Mouse (Mus musculus) inflammation-experienced regulatory T-cells, adult 6 months (primary cell): ENCODE data around the gene Phb. TPM values are rescaled to one million over a fixed set of nuclear protein-coding genes. Genes with fewer than 3 reads are reported as not detected.

Experiments
- ATAC-seq: one replicate; pipeline ENCODE4 v1.8.0; 2017
- polyA plus RNA-seq, 3 experiments: library from polyadenylated mRNA; unstranded; fragments of 100-300 nt; shearing (Covaris generic); gene quantifications; one replicate each; pipeline ENCODE4 v1.2.1; 2017

Phb gene
- polyA plus RNA-seq, 3 experiments from 2014 or later = 114 to 161 (median 126) TPM

DNA sequence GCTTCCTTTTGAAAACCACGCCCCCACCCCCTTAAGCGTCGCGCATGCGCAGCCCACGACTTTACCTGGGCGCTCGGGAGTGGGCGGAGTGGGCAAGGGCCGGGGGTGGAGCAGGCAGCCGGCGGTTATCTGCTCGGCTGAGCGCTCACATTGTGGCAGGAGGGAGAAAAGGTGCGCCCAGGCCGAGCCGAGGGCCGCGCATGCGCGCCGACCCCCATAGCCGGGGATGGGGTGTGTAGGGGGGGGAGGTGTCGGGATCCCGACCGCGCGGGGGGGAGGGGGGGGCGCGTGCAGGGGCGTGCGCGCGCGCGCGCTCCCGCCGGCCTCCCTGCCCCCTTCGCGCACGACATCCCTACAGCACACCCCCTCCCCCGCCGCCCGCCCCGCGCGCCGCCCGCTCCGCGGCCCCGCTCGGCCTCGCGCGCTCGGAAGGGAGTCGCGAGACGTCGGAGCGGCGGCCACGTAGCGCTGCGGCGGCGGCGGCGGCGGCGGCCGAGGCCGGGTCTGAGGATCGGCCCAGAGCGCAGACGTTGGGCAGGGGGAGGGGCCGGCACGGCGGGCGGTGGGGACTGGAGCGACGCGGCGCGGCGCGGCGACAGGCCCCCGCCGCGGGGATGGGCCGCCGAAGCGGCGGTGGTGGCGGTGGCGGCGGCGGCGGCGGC, 45.9 kb downstream of the Phb start, which contains the start of gene Zfp652:
Zfp652 (plus strand) TSS at position 111 of the 662 bp plus-strand sequence.
- peak; percentile 72 for ATAC-seq

DNA sequence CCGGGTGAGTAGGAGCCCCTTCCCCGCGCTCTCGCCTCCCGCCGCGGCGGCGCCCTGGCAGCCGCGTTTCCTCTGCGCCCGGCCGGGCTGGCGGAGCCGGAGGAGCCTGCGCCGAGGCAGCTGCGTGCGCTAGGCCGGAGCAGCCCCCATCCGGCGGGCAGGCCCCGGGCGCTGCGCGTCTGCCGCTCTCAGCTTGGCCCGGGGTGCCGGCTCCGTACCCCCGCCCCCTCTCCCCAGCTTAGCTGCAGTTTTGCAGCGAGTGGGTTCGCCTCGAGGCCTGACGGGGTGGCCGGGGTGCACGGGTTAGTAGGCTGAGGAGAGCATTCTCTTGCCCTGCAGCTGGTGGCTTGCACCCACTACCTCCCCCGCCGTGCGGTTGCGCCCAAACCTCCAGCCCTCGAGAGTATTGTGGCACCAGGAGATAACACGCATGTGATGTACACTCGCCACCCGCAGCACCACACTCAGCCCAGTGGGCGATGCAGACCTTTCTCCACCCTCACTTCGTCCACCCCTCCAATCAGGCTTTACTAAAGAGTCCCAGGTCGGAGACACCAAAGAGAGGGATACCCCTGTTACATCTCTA, 46.6 kb downstream of the Phb start:
- peak; percentile 23 for ATAC-seq

DNA sequence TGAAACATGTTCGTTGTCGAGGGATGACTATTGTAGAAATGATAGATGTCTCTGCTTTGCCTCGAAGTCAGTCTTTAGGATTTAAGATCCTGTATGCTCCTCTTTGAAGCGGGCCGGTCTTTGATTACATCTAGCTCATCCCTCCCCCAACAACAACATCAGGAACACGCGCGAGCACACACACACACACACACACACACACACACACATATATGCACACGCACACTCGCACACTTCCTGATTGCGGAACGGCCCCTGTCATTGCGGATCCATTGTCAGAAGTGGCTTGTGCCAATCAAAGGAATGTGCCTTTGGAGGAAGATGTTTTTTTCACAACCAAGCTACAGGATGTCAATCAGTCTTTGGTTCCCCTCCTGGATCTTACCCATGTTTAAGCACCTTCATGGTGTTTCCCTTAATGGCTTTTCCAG, 47.1 kb downstream of the Phb start:
- peak; percentile 19 for ATAC-seq

DNA sequence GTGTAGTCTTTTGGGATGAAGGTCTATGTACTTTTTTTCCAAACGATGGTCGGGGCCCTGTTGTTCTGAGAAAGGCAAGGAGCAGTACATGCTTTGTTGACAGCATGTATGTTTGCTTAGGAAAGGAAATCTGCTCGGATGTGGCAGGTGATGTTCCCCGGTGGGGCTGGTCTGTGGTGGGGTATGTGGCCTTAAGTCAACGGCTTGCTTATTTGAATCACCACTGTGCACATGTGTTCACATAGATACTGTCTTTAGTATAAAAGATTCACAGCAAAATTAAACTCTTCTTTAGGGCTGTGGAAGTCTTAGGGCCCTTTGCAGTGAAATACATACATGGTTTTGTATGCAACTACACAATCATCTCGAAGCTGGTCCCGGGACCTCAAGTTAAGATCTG, 47.7 kb downstream of the Phb start:
- ATAC-seq = no peak

DNA sequence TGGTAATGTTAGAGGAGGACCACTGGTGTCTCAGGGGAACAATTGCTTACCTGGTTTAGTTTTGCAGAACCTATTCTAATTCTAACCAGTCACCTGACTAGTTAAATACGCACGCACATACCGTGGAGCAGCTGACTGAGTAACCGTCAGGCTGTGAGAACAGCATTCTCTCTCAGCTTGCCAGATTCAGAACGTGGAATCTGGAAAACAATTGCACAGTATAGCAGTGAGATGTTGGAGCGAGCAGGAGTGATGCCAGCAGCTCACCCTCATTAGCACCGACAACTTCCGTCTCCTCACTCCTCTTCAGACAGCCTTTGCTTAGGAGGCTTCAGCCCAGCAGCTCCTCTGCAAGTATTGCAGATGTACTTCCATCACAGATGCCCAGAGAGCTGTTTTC, 49.4 kb downstream of the Phb start:
- no peak for ATAC-seq

GRCm38 (mm10) chr11:95719356-95719755, 52.6 kb downstream of the Phb start:
- no peak for ATAC-seq

DNA sequence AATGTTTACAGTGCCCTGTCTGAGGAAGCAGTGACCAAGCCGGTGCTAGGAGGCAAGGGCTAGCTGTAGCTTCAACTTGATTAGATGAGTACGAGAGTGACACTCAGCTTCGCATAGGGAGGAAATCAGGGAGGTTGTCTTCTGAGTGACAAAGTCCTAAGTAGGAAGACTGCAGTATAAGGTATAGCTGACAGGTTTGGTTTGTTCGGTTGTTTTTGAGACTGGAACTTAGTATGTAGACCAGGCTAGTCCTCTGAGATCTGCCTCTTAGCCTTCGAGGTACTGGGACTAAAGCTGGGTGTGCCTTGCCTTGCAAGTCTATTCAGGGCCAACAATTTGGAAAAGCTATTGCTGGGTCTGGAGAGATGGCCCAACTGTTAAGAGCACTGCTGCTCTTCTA, 56.5 kb downstream of the Phb start, which contains the start of gene B130006D01Rik:
B130006D01Rik (plus strand) TSS at position 301 of the 400 bp plus-strand sequence.
- no peak for ATAC-seq

- no peak for ATAC-seq
Observed at GRCm38 (mm10) chr11:95724466-95724865, 57.7 kb downstream of the Phb start.

DNA sequence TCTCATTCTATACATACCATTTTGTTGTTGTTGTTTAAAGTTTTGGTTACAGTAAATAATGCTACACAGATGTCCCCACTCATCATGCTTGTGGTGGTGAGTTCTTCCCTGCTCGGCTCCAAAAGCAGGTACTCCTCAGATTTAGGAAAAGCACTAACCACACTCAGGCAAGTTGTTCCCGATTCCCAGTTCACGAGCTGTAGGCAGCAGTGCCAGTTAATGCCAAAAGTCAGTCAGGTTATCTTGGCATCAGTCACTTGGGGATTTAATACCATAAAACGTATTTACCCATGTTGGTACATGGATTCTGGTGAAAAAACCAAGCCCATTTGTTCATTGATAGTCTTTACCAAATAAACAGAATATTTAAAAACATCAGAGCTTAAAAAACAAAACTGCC, 59.4 kb downstream of the Phb start:
- no peak for ATAC-seq

DNA sequence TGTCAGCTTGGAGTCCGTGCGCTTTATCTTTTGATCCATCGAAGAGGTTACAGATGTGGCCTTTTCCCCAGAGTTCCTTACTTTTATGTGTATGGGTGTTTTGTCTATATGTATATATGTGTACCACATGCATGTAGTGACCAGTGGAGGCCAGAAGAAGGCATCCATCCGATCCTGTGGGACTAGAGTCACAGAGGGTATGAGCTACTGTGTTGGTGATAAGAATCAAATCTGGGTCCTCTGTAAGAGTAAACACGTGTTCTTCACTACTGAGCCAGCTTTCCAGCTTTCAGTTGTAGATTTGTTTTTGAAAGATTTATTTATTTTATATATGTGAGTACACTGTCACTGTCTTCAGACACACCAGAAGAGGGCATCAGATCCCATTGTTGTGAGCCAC, 61.2 kb downstream of the Phb start:
- ATAC-seq = no peak

- ATAC-seq = peak; percentile 80
Observed at GRCm38 (mm10) chr11:95728916-95729907, 62.5 kb downstream of the Phb start.

Other genes with a start within 250 kb of the Phb start
- gene Nxph3, start 152.4 kb upstream of the Phb start, polyA plus RNA-seq = not detected
- not detected for gene Ngfr, start 79.2 kb upstream of the Phb start, polyA plus RNA-seq
- gene Zfp652, start 45.7 kb downstream of the Phb start, polyA plus RNA-seq = 10 to 100 TPM in 2 of 3 experiments, 1 to 10 TPM in 1; 5.3 to 13.4 (median 11.7) TPM
- 1 to 10 TPM; 2.7 to 6.6 (median 6.6) TPM for gene B130006D01Rik, start 56.6 kb downstream of the Phb start, polyA plus RNA-seq
- gene Phospho1, start 157.5 kb downstream of the Phb start, polyA plus RNA-seq = not detected
- 10 to 100 TPM; 35.4 to 54.7 (median 53.1) TPM for gene Gngt2, start 170.3 kb downstream of the Phb start, polyA plus RNA-seq
- gene Abi3, start 175.5 kb downstream of the Phb start, polyA plus RNA-seq = 100 to 1,000 TPM in 1 of 3 experiments, 10 to 100 TPM in 2; 38.9 to 105 (median 50.8) TPM
- gene B4galnt2, start 247.9 kb downstream of the Phb start, polyA plus RNA-seq = under 1 TPM in 2 of 3 experiments, not detected in 1; 0.35 to 0.38 TPM